Mouse (Mus musculus): ENCODE results near the gene Sec61a2. TPM values are rescaled to one million over a fixed set of nuclear protein-coding genes. Genes with fewer than 3 reads are reported as not detected.

Sec61a2 gene
- total and polyA plus RNA-seq, 3 experiments: 13.9 to 32.3 TPM; not detected in 1

DNA sequence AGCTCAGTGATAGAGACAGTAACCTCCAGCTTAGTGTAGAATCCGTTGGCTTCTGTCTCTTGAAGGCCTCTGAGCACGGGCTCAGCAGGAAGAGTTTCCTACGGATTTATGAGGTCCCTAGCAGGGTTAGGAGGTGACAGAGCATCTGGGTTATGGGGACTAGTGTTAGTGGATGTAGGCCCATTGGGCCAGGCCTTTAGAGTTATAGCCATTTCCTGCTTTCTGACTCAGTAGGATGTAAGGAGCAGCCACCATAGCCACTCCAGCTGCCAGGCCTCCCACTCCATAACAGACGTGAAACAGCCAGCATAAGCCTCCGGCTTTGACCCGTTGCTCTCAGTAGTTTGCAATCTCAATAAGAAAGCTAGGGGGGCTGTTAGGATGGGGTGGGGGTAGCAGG, 40.8 kb upstream of the Sec61a2 start:
- Histone ChIP-seq H3K36me3 (ENCODE audit: control insufficient read depth in 1 of 2, insufficient read depth in 2 of 2, low read length in 2 of 2) (peaks cover 0 to 20% of the 10 kb centered on the region in 2 experiments; a peak in 2 of 4 replicates), H3K9ac (ENCODE audit: control insufficient read depth, low read depth, low read length, poor library complexity, severe bottlenecking) (no peak overlapping the region), H3K4me1 (ENCODE audit: control insufficient read depth in 1 of 2, insufficient read depth in 2 of 2, low read length in 2 of 2) (peaks cover 22% of the 10 kb centered on the region in 2 experiments), H3K79me2 (ENCODE audit: control insufficient read depth, insufficient read depth, low read length, poor library complexity) (no peaks in the 10 kb centered on the region), H3K27me3 (ENCODE audit: control insufficient read depth in 1 of 2, insufficient read depth in 2 of 2, low read length in 2 of 2) (no peaks in the 10 kb centered on the region), H3K4me3 (ENCODE audit: control insufficient read depth in 1 of 2, insufficient read depth in 1 of 2, low read depth in 2 of 2, low read length in 2 of 2) (no peak overlapping the region), H3K9me3 (replicated peaks; ENCODE audit: insufficient read depth, low read length) (no peaks in the 10 kb centered on the region), H3K27ac (ENCODE audit: control insufficient read depth, low read depth, low read length) (no peak overlapping the region)
- no peak for DNase-seq (ENCODE audit: low read depth, low spot score)
- no peak for TF ChIP-seq ZNF384 (IDR thresholded peaks at IDR 0.05; ENCODE audit: low read depth, low read length)
- TF ChIP-seq CHD1 (IDR thresholded peaks at IDR 0.05; ENCODE audit: low read depth, low read length): no peak
- TF ChIP-seq UBTF (IDR thresholded peaks at IDR 0.05; ENCODE audit: borderline replicate concordance, insufficient read depth, low read depth, low read length): no peak
- no peak for TF ChIP-seq RAD21 (IDR thresholded peaks at IDR 0.05; ENCODE audit: low read depth, low read length)
- no peak for TF ChIP-seq MAFK (IDR thresholded peaks at IDR 0.05; ENCODE audit: borderline replicate concordance, low read depth, low read length)
- TF ChIP-seq MYB (IDR thresholded peaks at IDR 0.05; ENCODE audit: low read depth, low read length): no peak

DNA sequence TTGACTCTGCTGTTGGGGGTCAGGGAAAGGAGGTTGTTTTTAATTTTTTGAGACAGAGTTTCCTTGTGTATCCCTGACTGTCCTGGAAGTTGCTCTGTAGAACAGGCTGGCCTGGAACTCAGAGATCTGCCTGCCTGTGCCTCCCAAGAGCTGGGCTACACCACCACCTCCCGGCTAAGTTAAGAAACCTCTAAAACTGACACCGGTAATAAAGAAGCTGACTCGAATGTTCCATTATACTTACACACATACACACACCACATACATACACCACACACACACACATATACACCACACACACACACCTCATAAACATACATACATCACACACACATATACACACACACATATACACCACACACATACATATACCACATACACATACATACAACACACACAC, 39.7 kb upstream of the Sec61a2 start:
- Histone ChIP-seq H3K27me3 (ENCODE audit: control insufficient read depth in 1 of 2, insufficient read depth in 2 of 2, low read length in 2 of 2) (no peaks in the 10 kb centered on the region), H3K9me3 (replicated peaks; ENCODE audit: insufficient read depth, low read length) (no peaks in the 10 kb centered on the region), H3K36me3 (ENCODE audit: control insufficient read depth in 1 of 2, insufficient read depth in 2 of 2, low read length in 2 of 2) (peaks cover 0 to 26% of the 10 kb centered on the region in 2 experiments; a peak in 2 of 4 replicates), H3K27ac (ENCODE audit: control insufficient read depth, low read depth, low read length) (no peak overlapping the region), H3K4me3 (ENCODE audit: control insufficient read depth in 1 of 2, insufficient read depth in 1 of 2, low read depth in 2 of 2, low read length in 2 of 2) (no peak overlapping the region), H3K4me1 (ENCODE audit: control insufficient read depth in 1 of 2, insufficient read depth in 2 of 2, low read length in 2 of 2) (peaks cover 27% of the 10 kb centered on the region in 2 experiments), H3K79me2 (ENCODE audit: control insufficient read depth, insufficient read depth, low read length, poor library complexity) (no peaks in the 10 kb centered on the region), H3K9ac (ENCODE audit: control insufficient read depth, low read depth, low read length, poor library complexity, severe bottlenecking) (no peak overlapping the region)
- no peak for DNase-seq (ENCODE audit: low read depth, low spot score)
- no peak for TF ChIP-seq MAFK (IDR thresholded peaks at IDR 0.05; ENCODE audit: borderline replicate concordance, low read depth, low read length)
- no peak for TF ChIP-seq POLR2AphosphoS5 (IDR thresholded peaks at IDR 0.05; ENCODE audit: borderline replicate concordance, low read depth, low read length)
- no peak for TF ChIP-seq GABPA (IDR thresholded peaks at IDR 0.05; ENCODE audit: low read depth, low read length)
- TF ChIP-seq USF2 (IDR thresholded peaks at IDR 0.05; ENCODE audit: borderline replicate concordance in 1 of 2, insufficient read depth in 1 of 2, low read depth in 1 of 2, low read length in 2 of 2): no peak
- no peak for TF ChIP-seq ZMIZ1 (IDR thresholded peaks at IDR 0.05; ENCODE audit: low read depth, low read length)
- TF ChIP-seq BHLHE40 (IDR thresholded peaks at IDR 0.05; ENCODE audit: borderline replicate concordance, low read depth, low read length): no peak
- TF ChIP-seq MYC (IDR thresholded peaks at IDR 0.05; ENCODE audit: low read depth, low read length): no peak
- TF ChIP-seq KAT2A (conservative IDR thresholded peaks at IDR 0.05; ENCODE audit: low read depth, low read length): no peak
- no peak for TF ChIP-seq NRF1 (IDR thresholded peaks at IDR 0.05; ENCODE audit: insufficient read depth, low read depth, low read length, poor library complexity, severe bottlenecking)
- no peak for TF ChIP-seq MYB (IDR thresholded peaks at IDR 0.05; ENCODE audit: low read depth, low read length)

Measured in MEL (cell line).